Mouse (Mus musculus): ENCODE measurements at regions not wholly inside any gene's neighbourhood (a gene's known extent, or its start where the extent isn't known, plus 50 kb on each side); places are given as distances from the start of the nearest gene placed in this dataset.

- no peaks in the 10 kb centered on the region for H3K4me1 ChIP-seq
- WGBS (ENCODE audit: insufficient replicate concordance), result 58% methylated on average over 2 of the region's 2 CpGs
- no peak for ATAC-seq
- H3K27ac ChIP-seq, result no peak overlapping the region
- H3K27me3 ChIP-seq (replicated peaks), result no peaks in the 10 kb centered on the region
- no peak overlapping the region for H3K4me3 ChIP-seq
- H3K4me2 ChIP-seq, result no peak overlapping the region
- H3K9ac ChIP-seq, result no peak overlapping the region
- no peaks in the 10 kb centered on the region for H3K9me3 ChIP-seq (replicated peaks)
- H3K36me3 ChIP-seq, result no peaks in the 10 kb centered on the region
Measured at GRCm38 (mm10) chr11:45136781-45137180, 519.7 kb downstream of the Ebf1 start.

GRCm38 (mm10) chr11:45138351-45138975 is 521.3 kb downstream of the Ebf1 start:
- Histone ChIP-seq H3K36me3 (no peaks in the 10 kb centered on the region), H3K4me3 (no peak overlapping the region), H3K27me3 (replicated peaks) (no peaks in the 10 kb centered on the region), H3K9me3 (replicated peaks) (no peaks in the 10 kb centered on the region), H3K27ac (no peak overlapping the region), H3K9ac (no peak overlapping the region), H3K4me1 (no peaks in the 10 kb centered on the region), H3K4me2 (no peak overlapping the region)
- no peak for ATAC-seq
- 65% methylated on average over 4 of the region's 4 CpGs for WGBS (ENCODE audit: insufficient replicate concordance)

- H3K9me3 ChIP-seq (replicated peaks), result no peaks in the 10 kb centered on the region
- WGBS (ENCODE audit: insufficient replicate concordance), result 43% methylated on average over 1 of the region's 1 CpGs
- H3K36me3 ChIP-seq, result no peaks in the 10 kb centered on the region
- H3K4me2 ChIP-seq, result no peak overlapping the region
- no peak for ATAC-seq
- H3K27ac ChIP-seq, result no peak overlapping the region
- no peaks in the 10 kb centered on the region for H3K27me3 ChIP-seq (replicated peaks)
- H3K9ac ChIP-seq, result no peak overlapping the region
- no peak overlapping the region for H3K4me3 ChIP-seq
- H3K4me1 ChIP-seq, result no peaks in the 10 kb centered on the region
Measured at GRCm38 (mm10) chr11:45140490-45140889, 523.4 kb downstream of the Ebf1 start.

- 68% methylated on average over 6 of the region's 6 CpGs for WGBS (ENCODE audit: insufficient replicate concordance)
- Histone ChIP-seq H3K27ac (no peak overlapping the region), H3K4me2 (no peak overlapping the region), H3K4me1 (no peaks in the 10 kb centered on the region), H3K4me3 (no peak overlapping the region), H3K27me3 (replicated peaks) (no peaks in the 10 kb centered on the region), H3K36me3 (no peaks in the 10 kb centered on the region), H3K9ac (no peak overlapping the region), H3K9me3 (replicated peaks) (no peaks in the 10 kb centered on the region)
- no peak for ATAC-seq
Measured at GRCm38 (mm10) chr11:45154070-45154469, 537.0 kb downstream of the Ebf1 start.

- Histone ChIP-seq H3K27me3 (replicated peaks) (no peaks in the 10 kb centered on the region), H3K27ac (no peak overlapping the region), H3K4me3 (no peak overlapping the region), H3K4me1 (no peaks in the 10 kb centered on the region), H3K4me2 (no peak overlapping the region), H3K9me3 (replicated peaks) (no peaks in the 10 kb centered on the region), H3K9ac (no peak overlapping the region), H3K36me3 (no peaks in the 10 kb centered on the region)
- WGBS (ENCODE audit: insufficient replicate concordance), result 64% methylated on average over 8 of the region's 8 CpGs
- no peak for ATAC-seq
Measured at GRCm38 (mm10) chr11:45154497-45154896, 537.4 kb downstream of the Ebf1 start.

- Histone ChIP-seq H3K4me2 (no peak overlapping the region), H3K27ac (no peak overlapping the region), H3K27me3 (replicated peaks) (no peaks in the 10 kb centered on the region), H3K4me3 (no peak overlapping the region), H3K36me3 (no peaks in the 10 kb centered on the region), H3K9me3 (replicated peaks) (no peaks in the 10 kb centered on the region), H3K4me1 (no peaks in the 10 kb centered on the region), H3K9ac (no peak overlapping the region)
- WGBS (ENCODE audit: insufficient replicate concordance), result 37% methylated on average over 1 of the region's 1 CpGs
- no peak for ATAC-seq
Measured at GRCm38 (mm10) chr11:45155782-45156181, 538.7 kb downstream of the Ebf1 start.

- no peaks in the 10 kb centered on the region for H3K27me3 ChIP-seq (replicated peaks)
- no peaks in the 10 kb centered on the region for H3K36me3 ChIP-seq
- ATAC-seq, result no peak
- no peak overlapping the region for H3K27ac ChIP-seq
- H3K9ac ChIP-seq, result no peak overlapping the region
- WGBS (ENCODE audit: insufficient replicate concordance), result 11% methylated on average over 2 of the region's 2 CpGs
- no peak overlapping the region for H3K4me2 ChIP-seq
- H3K9me3 ChIP-seq (replicated peaks), result no peaks in the 10 kb centered on the region
- H3K4me1 ChIP-seq, result no peaks in the 10 kb centered on the region
- no peak overlapping the region for H3K4me3 ChIP-seq
Measured at GRCm38 (mm10) chr11:45158282-45158681, 541.2 kb downstream of the Ebf1 start.

GRCm38 (mm10) chr11:45160871-45161270 is 543.8 kb downstream of the Ebf1 start:
- H3K36me3 ChIP-seq, result no peaks in the 10 kb centered on the region
- no peaks in the 10 kb centered on the region for H3K4me1 ChIP-seq
- H3K27ac ChIP-seq, result no peak overlapping the region
- no peak overlapping the region for H3K4me3 ChIP-seq
- H3K9ac ChIP-seq, result no peak overlapping the region
- H3K4me2 ChIP-seq, result no peak overlapping the region
- H3K27me3 ChIP-seq (replicated peaks), result no peaks in the 10 kb centered on the region
- WGBS (ENCODE audit: insufficient replicate concordance), result 46% methylated on average over 8 of the region's 8 CpGs
- no peaks in the 10 kb centered on the region for H3K9me3 ChIP-seq (replicated peaks)
- ATAC-seq, result no peak

- ATAC-seq, result no peak
- Histone ChIP-seq H3K4me3 (no peak overlapping the region), H3K9me3 (replicated peaks) (no peaks in the 10 kb centered on the region), H3K4me1 (no peaks in the 10 kb centered on the region), H3K27me3 (replicated peaks) (no peaks in the 10 kb centered on the region), H3K36me3 (no peaks in the 10 kb centered on the region), H3K9ac (no peak overlapping the region), H3K27ac (no peak overlapping the region), H3K4me2 (no peak overlapping the region)
- WGBS (ENCODE audit: insufficient replicate concordance), result 59% methylated on average over 2 of the region's 2 CpGs
Measured at GRCm38 (mm10) chr11:45173546-45173945, 556.4 kb downstream of the Ebf1 start.

GRCm38 (mm10) chr11:45174071-45174470 is 557.0 kb downstream of the Ebf1 start:
- WGBS (ENCODE audit: insufficient replicate concordance), result 67% methylated on average over 2 of the region's 2 CpGs
- Histone ChIP-seq H3K27ac (no peak overlapping the region), H3K4me2 (no peak overlapping the region), H3K4me3 (no peak overlapping the region), H3K36me3 (no peaks in the 10 kb centered on the region), H3K9me3 (replicated peaks) (no peaks in the 10 kb centered on the region), H3K9ac (no peak overlapping the region), H3K4me1 (no peaks in the 10 kb centered on the region), H3K27me3 (replicated peaks) (no peaks in the 10 kb centered on the region)
- no peak for ATAC-seq

- Histone ChIP-seq H3K4me1 (no peaks in the 10 kb centered on the region), H3K9me3 (replicated peaks) (no peaks in the 10 kb centered on the region), H3K27ac (no peak overlapping the region), H3K36me3 (no peaks in the 10 kb centered on the region), H3K9ac (no peak overlapping the region), H3K4me2 (no peak overlapping the region), H3K4me3 (no peak overlapping the region), H3K27me3 (replicated peaks) (no peaks in the 10 kb centered on the region)
- WGBS (ENCODE audit: insufficient replicate concordance), result 64% methylated on average over 10 of the region's 10 CpGs
- no peak for ATAC-seq
Measured at GRCm38 (mm10) chr11:45174811-45175798, 558.0 kb downstream of the Ebf1 start.

GRCm38 (mm10) chr11:45176971-45177370 is 559.9 kb downstream of the Ebf1 start:
- H3K4me2 ChIP-seq, result no peak overlapping the region
- H3K36me3 ChIP-seq, result no peaks in the 10 kb centered on the region
- H3K9me3 ChIP-seq (replicated peaks), result no peaks in the 10 kb centered on the region
- no peaks in the 10 kb centered on the region for H3K4me1 ChIP-seq
- 68% methylated on average over 3 of the region's 3 CpGs for WGBS (ENCODE audit: insufficient replicate concordance)
- ATAC-seq, result no peak
- no peak overlapping the region for H3K4me3 ChIP-seq
- H3K9ac ChIP-seq, result no peak overlapping the region
- no peaks in the 10 kb centered on the region for H3K27me3 ChIP-seq (replicated peaks)
- H3K27ac ChIP-seq, result no peak overlapping the region

Measured in liver, embryonic 12.5 days (tissue).